15 mouse cellular contexts compared by ENCODE assay signal in genomic region chr17:62974627-62975279, GRCm38 (mm10).
"Had no signal": no experiment of that assay in that cellular context is flagged by ENCODE, and none has a peak within 500 bp of the region (broad histone marks: within the 10 kb centered on the region; RNA-seq: fewer than 3 reads in every experiment).

No protein-coding gene starts in this region.

- H3K36me3 ChIP-seq: kidney, embryonic 15.5 days; limb, embryonic 10.5 days; liver, embryonic 15.5 days had no signal

- H3K27me3 ChIP-seq: kidney, embryonic 15.5 days; liver, embryonic 15.5 days had no signal

- ATAC-seq: lung, postnatal 0 days had no signal

- H3K9me3 ChIP-seq: limb, embryonic 10.5 days; liver, embryonic 15.5 days had no signal

- H3K4me1 ChIP-seq: liver, embryonic 15.5 days had no signal

- H3K27ac ChIP-seq: kidney, embryonic 15.5 days; left cerebral cortex, adult 2 months; limb, embryonic 10.5 days; liver, embryonic 15.5 days had no signal

- H3K4me3 ChIP-seq: kidney, embryonic 15.5 days; left cerebral cortex, adult 2 months; limb, embryonic 10.5 days; liver, embryonic 15.5 days had no signal

- DNase-seq: kidney, adult 2 months; kidney, postnatal 14 days; lung, adult 2 months; lung, postnatal 36 days; retina, postnatal 1 day; right cerebral cortex, postnatal 4 days; spleen, adult 18-20 months; thymus, adult 18-20 months; thymus, postnatal 14 days had no signal

- H3K9ac ChIP-seq: kidney, embryonic 15.5 days; liver, embryonic 15.5 days had no signal

- H3K4me2 ChIP-seq: kidney, embryonic 15.5 days; liver, embryonic 11.5 days; liver, embryonic 15.5 days had no signal
